Mouse (Mus musculus): Measurements from ENCODE around the gene Scfd2.

DNA sequence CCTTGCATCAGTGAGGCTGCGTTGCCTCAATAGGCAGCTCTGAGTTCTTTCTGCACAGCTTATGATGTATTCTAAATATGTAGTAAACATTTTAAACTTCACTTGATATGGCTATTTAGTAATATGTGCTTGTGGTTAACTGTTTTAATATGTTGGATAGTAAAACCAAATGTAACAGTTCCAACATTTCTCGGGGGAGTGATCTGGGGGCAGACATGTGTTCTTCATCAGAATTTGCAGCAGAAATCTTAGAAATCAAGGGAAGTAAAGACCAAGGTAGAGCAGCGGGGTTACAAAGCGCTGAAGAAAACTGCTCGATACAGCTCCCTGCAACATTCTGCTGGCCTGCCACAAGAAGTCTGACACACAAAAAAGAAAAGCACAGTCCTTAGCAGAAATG lies 140.2 kb downstream of the Scfd2 start:
- no peak for TF ChIP-seq CTCF (IDR thresholded peaks at IDR 0.05; ENCODE audit: control insufficient read depth, insufficient read depth, insufficient replicate concordance, low read depth, low read length)
- TF ChIP-seq POLR2A (IDR thresholded peaks at IDR 0.05; ENCODE audit: control insufficient read depth, low read depth, low read length): no peak

Data from testis, adult 2 months (tissue).